Mouse (Mus musculus): ENCODE data around the gene Cpsf6. TPM values are rescaled to one million over a fixed set of nuclear protein-coding genes. Genes with fewer than 3 reads are reported as not detected.
"Not testable (repeated sequence)": the region's sequence is repeated elsewhere in the genome, so short reads cannot be mapped to it uniquely, and the experiment has no call there.

Gene Cpsf6
- polyA plus RNA-seq, 2 experiments from 2014 or later: 116 to 124 TPM

DNA sequence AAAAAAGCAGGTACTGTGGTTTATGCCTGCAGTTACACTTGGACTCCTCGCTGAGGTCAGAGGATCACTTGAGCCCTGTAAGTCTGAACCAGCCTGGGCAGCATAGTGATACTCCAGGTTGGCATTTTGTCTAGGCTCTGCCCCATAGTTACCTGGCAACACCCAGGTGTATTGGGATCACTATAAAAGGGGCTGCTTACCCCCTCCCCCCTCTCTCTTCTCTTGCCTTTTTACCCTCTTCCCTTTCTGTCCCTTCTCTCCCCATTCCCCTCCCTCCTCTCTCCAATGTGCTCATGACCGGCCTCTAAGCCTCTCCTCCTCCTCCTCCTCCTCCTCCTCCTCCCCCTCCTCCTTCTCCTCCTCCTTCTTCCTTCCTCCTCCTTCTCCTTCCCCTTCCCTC lies 19.4 kb upstream of the Cpsf6 start:
- ATAC-seq: no peak

GRCm38 (mm10) chr10:117398044-117398780 lies 18.4 kb upstream of the Cpsf6 start:
- peak; percentile 77 for ATAC-seq

GRCm38 (mm10) chr10:117397106-117397625 lies 17.4 kb upstream of the Cpsf6 start:
- no peak for ATAC-seq

DNA sequence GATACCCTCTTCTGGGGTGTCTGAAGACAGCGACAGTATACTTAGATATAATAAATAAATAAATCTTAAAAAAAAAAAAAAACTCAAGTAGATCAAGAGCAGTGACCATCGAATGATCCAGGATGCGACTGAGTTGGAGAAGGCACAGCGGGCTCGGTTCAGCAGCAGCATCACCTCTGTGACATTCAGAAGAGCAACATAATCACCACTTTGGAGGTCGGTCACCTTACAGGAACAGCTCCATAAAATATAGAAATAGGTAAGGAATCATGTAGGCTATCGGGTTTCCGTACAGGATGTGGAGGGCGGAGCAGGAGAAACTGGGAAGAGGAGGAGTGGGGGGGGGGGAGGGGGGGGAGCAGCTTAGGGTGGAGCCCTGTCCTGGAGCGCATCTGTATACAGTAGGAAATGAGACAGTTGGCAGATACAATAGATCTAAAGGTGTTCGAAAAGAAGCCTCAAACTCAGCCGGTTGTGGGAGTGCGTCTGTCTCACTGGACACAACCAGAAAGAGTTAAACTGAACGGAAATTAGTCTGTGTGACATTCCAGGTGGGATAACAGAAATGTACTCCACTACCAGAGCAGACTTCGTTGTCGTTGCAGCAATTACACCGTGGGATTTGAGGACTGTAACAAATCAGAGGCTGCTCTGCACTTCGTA lies 16.7 kb upstream of the Cpsf6 start:
- no peak for ATAC-seq

DNA sequence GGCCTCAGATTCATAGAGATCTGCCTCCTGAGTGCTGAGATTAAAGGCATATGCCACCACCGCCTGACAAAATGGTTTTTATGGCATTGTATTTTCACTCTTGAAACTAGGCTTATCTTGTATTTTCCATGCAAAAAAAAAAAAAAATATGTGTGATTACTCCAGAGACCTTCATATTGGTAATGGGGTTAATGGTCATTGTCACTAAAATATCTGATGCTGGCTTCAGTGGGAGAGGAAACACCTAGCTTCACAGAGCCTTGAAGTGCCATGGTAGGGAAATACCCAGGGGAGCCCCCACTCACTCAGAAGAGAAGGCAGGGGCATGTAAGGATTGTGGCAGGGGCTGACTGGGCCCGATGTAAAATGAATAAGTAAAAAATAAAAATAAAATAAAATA lies 16.0 kb upstream of the Cpsf6 start:
- ATAC-seq: no peak

DNA sequence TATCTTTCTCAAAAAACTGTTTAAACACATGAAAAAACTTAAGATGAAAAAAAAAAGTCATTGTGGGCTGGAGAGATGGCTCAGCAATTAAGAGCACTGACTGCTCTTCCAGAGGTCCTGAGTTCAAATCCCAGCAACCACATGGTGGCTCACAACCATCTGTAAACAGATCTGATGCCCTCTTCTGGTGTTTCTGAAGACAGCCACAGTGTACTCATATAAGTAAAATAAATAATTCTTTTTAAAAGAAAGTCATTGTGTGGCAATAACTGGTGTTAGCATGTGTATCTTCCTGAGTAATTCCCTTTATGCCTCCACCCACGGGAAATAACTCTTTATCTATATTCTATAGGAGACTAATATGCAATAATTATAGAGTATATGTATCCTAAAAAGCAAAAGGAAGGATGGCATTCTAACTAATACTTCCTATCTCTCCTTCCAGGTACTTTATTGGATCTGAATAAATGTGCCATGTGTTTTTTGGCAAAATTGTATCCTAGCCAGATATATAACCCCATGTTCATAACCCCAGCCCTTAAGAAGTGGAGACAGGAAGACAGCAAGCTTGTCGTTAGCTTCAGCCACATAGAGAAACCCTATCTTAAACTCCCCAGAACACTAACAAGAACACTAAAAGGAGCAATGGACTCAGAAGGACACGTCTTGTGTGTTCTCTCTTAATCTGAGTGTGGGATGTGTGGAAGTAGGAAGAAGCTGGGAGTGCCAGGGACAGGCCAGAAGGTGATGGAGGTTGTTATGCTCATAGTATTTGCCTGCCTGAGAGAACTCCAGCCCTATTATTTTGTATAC lies 15.1 kb upstream of the Cpsf6 start:
- ATAC-seq: no peak

- no peak for ATAC-seq
Observed at GRCm38 (mm10) chr10:117393891-117394395, 14.1 kb upstream of the Cpsf6 start.

- ATAC-seq: peak; percentile 89
Observed at GRCm38 (mm10) chr10:117393196-117393890, 13.5 kb upstream of the Cpsf6 start.

DNA sequence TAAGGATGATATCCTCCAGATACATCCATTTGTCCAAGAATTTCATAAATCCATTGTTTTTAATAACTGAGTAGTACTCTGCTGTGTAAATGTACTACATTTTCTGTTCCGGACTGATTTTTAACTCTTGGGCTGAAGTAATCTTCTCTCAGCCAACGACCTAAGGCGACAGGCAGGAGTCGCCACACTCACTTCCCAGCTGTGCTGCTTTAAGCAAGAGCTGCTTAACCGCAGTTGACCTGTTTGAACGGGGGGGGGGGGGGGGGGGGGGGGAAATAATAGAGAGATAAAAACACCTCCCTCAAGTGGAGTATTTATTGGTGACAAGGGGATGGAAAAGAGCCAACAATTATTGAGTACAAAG lies 13.0 kb upstream of the Cpsf6 start:
- peak; percentile 22 for ATAC-seq

DNA sequence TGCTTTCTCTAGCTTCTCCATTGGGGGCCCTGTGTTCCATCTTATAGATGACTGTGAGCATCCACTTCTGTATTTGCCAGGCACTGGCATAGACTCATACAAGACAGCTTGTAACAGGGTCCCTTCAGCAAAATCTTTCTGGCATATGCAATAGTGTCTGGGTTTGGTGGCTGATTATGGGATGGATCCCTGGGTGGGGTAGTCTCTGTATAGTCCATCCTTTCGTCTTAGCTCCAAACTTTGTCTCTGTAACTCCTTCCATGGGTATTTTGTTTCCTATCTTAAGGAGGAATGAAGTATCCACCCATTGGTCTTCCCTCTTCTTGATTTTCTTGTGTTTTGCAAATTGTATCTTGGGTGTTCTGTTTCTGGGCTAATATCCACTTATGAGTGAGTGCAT lies 12.6 kb upstream of the Cpsf6 start:
- ATAC-seq: not testable (repeated sequence)

- no peak for ATAC-seq
Observed at GRCm38 (mm10) chr10:117391801-117392200, 12.0 kb upstream of the Cpsf6 start.

- ATAC-seq: no peak
Observed at GRCm38 (mm10) chr10:117391057-117391456, 11.2 kb upstream of the Cpsf6 start.

DNA sequence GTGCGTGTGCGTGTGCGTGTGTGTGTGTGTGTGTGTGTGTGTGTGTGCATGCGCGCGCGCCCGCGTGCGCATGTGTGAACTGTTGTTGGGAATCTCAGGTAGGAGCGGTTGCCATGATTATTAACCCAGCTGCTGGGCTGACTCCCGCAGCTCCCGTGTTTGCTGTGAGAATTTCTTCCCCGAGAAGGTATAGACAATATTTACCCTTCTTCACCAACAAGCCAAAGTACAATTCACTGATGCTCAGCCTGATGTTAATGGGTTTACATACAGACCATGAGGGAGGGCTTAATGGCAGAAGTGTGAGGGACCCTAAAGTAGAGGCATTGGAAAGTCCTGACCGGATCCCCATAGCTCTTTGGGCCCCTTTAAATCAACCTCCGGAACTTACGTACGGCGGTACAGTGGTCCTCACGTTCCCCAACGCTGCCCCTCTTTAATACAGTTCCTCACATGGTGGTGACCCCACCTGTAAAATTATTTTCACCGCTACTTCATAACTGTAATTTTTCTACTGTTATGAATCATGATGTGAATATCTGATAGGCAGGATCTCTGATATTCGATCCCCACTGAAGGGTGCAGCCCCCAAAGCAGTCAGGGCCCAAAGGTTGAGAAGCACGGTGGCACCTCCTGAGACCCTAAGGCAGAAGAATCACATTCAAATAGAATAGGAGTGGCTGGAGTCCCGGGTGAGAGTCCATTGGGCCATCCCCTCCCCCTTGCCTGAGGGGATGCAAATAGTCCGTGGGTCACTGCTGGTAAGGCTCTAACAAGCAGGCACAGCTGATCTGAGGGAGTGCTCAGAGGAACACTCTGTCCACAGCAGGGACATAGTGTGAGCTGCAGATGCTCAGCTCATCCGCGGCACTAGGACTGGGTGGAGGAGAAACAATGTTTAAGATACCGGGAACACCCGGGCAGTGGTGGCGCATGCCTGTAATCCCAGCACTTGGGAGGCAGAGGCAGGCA lies 10.4 kb upstream of the Cpsf6 start:
- ATAC-seq: no peak

GRCm38 (mm10) chr10:117389371-117389740 lies 9.5 kb upstream of the Cpsf6 start:
- no peak for ATAC-seq

DNA sequence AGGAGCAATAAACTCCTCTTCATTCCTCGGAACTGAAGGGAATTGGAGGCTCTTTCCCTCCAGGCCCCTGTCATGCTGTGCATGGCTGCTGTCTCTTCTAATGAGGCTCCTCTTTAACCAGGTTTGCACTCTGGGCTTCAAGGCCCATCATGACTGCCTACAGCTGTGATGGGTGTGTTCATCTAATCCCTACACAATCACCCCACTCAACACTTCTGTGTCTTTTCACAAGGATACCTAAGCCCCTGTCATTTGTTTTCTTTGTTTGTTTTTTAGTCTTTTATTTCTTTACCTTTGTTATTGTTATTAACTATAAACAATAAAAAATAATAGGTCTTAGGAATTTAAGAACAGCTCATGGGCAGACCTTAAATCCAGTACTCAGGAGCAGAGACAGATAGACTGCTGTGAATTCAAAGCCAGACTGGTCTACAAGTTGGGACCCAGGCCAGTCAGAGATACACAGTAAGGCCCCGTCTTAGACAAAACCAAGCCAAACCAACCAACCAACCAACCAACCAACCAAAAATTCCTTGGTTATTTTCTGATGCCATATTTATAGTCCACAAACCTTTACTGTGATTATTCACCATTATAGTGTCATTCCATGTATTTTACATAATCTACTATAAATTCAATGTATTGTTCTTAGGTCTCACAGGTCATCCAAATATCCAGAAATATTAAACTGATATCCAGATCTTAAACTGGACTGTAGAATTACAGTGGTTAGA lies 9.0 kb upstream of the Cpsf6 start:
- no peak for ATAC-seq

DNA sequence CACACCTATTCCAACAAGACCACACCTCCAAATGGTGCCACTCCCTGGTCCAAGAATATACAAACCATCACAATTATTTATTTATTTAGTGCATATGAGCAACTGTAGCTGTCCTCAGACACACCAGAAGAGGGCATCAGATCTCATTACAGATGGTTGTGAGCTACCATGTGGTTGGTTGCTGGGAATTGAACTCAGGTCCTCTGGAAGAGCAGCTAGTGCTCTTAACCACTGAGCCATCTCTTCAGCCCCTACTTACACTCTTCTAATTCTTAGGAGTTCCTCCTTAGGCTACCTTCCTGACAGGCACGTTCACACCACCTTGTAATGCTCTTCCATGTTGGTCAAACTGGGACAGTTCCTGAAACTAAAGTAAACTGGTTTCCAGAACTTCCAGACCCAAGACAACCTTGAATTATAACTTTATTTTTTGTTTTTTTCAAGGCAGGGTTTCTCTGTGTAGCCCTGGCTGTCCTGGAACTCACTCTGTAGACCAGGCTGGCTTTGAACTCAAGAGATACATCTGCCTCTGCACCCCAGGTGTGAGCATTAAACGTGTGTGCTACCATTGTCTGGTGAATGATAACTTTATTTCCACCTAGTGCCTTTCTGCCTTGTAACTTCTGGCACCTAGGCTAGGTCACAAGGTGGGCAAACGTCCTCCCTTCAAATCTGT lies 8.3 kb upstream of the Cpsf6 start:
- ATAC-seq: not testable (repeated sequence)

DNA sequence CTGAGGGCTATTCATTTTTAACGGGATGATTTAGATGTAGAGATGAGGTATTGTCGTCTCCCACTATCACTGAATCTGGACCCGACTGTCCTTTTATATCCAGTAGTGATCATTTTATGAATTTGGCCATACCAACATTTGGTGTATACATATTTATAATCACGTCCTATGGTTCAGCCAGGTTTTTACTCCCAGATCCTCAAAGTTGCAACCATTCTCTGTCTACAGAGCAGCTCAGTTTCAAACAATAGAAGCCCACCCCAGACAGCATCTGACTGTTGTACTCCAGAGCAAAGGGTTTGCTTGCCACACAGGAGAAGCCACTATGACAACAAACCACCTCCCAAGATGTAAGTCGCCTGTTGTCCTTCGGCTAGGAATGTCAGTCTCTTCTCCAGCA lies 7.2 kb upstream of the Cpsf6 start:
- ATAC-seq: no peak

- no peak for ATAC-seq
Observed at GRCm38 (mm10) chr10:117386261-117386660, 6.4 kb upstream of the Cpsf6 start.

GRCm38 (mm10) chr10:117385431-117385830 lies 5.6 kb upstream of the Cpsf6 start:
- no peak for ATAC-seq

- ATAC-seq: no peak
Observed at GRCm38 (mm10) chr10:117385086-117385430, 5.2 kb upstream of the Cpsf6 start.
